Mouse (Mus musculus): ENCODE measurements around the gene Atxn1.

- no peak for TF ChIP-seq TAL1 (conservative IDR thresholded peaks at IDR 0.05; ENCODE audit: low read depth, low read length)
- TF ChIP-seq GATA2 (IDR thresholded peaks at IDR 0.05; ENCODE audit: borderline replicate concordance, low read depth, low read length) = no peak
- TF ChIP-seq CTCF (IDR thresholded peaks at IDR 0.05; ENCODE audit: low read depth, low read length) = no peak
- TF ChIP-seq POLR2AphosphoS5 (IDR thresholded peaks at IDR 0.05; ENCODE audit: insufficient replicate concordance, low read depth, low read length) = no peak
- TF ChIP-seq GATA1 (IDR thresholded peaks at IDR 0.05; ENCODE audit: borderline replicate concordance, low read length) = no peak
Observed at GRCm38 (mm10) chr13:45783681-45784080, 181.1 kb downstream of the Atxn1 start.
